13 mouse cellular contexts compared by ENCODE assay signal in genomic region chr2:61986967-61987550, GRCm38 (mm10). TPM values are rescaled to one million over a fixed set of nuclear protein-coding genes. Genes with fewer than 3 reads are reported as not detected.
DNase-seq lines count a peak whose midpoint lies in the region; ATAC-seq and TF ChIP-seq lines count a peak whose summit lies in the region.
"Had no signal": no experiment of that assay in that cellular context is flagged by ENCODE, and none has a peak within 500 bp of the region (broad histone marks: within the 10 kb centered on the region; RNA-seq: fewer than 3 reads in every experiment).

No protein-coding gene starts in this region.

- no peak for ATAC-seq in liver, embryonic 12.5 days

- H3K4me3 ChIP-seq in liver, adult 2 months (ENCODE audit: insufficient read depth, low read depth, low read length), result no peak overlapping the region
- no peak overlapping the region for H3K4me3 ChIP-seq in liver, embryonic 12.5 days
- H3K4me3 ChIP-seq: embryonic facial prominence, embryonic 12.5 days; hindbrain, embryonic 15.5 days had no signal

- H3K36me3 ChIP-seq in liver, adult 2 months (ENCODE audit: control insufficient read depth, insufficient read depth, low read length), result no peaks in the 10 kb centered on the region
- no peaks in the 10 kb centered on the region for H3K36me3 ChIP-seq in liver, embryonic 12.5 days
- H3K36me3 ChIP-seq: embryonic facial prominence, embryonic 12.5 days; hindbrain, embryonic 15.5 days had no signal

- no peaks in the 10 kb centered on the region for H3K4me1 ChIP-seq in liver, adult 2 months (ENCODE audit: control insufficient read depth, insufficient read depth, low read length)
- H3K4me1 ChIP-seq in liver, embryonic 12.5 days, result no peaks in the 10 kb centered on the region
- H3K4me1 ChIP-seq: embryonic facial prominence, embryonic 12.5 days; hindbrain, embryonic 15.5 days had no signal

- intact Hi-C loops in gastrocnemius, postnatal 36 days (cut with DNase I), result loop anchor here (10.0 kb wide), 2 partner anchors 298 to 468 kb away; no protein-coding TSS in a partner anchor

- no peaks in the 10 kb centered on the region for H3K9me3 ChIP-seq in liver, embryonic 12.5 days (replicated peaks)
- H3K9me3 ChIP-seq: embryonic facial prominence, embryonic 12.5 days; hindbrain, embryonic 15.5 days had no signal

- no peak overlapping the region for H3K9ac ChIP-seq in liver, adult 2 months (ENCODE audit: low read depth, low read length)
- no peak overlapping the region for H3K9ac ChIP-seq in liver, embryonic 12.5 days
- H3K9ac ChIP-seq: embryonic facial prominence, embryonic 12.5 days; hindbrain, embryonic 15.5 days had no signal

- no peaks in the 10 kb centered on the region for H3K79me2 ChIP-seq in liver, adult 2 months (ENCODE audit: control insufficient read depth, insufficient read depth, low read length)

- WGBS in liver, adult 2 months, result 56% methylated on average over 5 of the region's 5 CpGs
- 39% methylated on average over 5 of the region's 5 CpGs for WGBS in liver, embryonic 12.5 days (ENCODE audit: insufficient replicate concordance)

- TF ChIP-seq CTCF in liver, adult 2 months (IDR thresholded peaks at IDR 0.05; ENCODE audit: low read depth, low read length), result peak; percentile 29

- peak; percentile 7 to 28 for DNase-seq in cerebellum, postnatal 14 days
- no peak for DNase-seq in cerebellum, adult 11-12 months
- no peak for DNase-seq in liver, adult 2 months (ENCODE audit: extremely low read depth, low read depth, low spot score)
- DNase-seq in layer of hippocampus, adult 18-20 months (ENCODE audit: low spot score in 2 of 2), result peak; percentile 5 to 57
- DNase-seq in right cerebral cortex, postnatal 10 days (ENCODE audit: low spot score in 2 of 2), result peak; percentile 31 to 40
- DNase-seq in gastrocnemius, postnatal 36 days, result no peak
- DNase-seq in spleen, adult 12 weeks (ENCODE audit: low spot score), result no peak
- DNase-seq: adrenal gland, adult 8-10 months; gastrocnemius, postnatal 25 days had no signal

- H3K4me2 ChIP-seq in liver, embryonic 12.5 days, result no peak overlapping the region
- H3K4me2 ChIP-seq: embryonic facial prominence, embryonic 12.5 days; hindbrain, embryonic 15.5 days had no signal

- H3K27ac ChIP-seq in liver, adult 2 months (replicated peaks; ENCODE audit: insufficient read depth, low read depth, low read length), result no peak overlapping the region
- no peak overlapping the region for H3K27ac ChIP-seq in liver, embryonic 12.5 days
- H3K27ac ChIP-seq: embryonic facial prominence, embryonic 12.5 days; hindbrain, embryonic 15.5 days had no signal

- TF ChIP-seq POLR2A in liver, adult 2 months (IDR thresholded peaks at IDR 0.05; ENCODE audit: extremely low read depth, insufficient read depth, low read length), result no peak

- no peaks in the 10 kb centered on the region for H3K27me3 ChIP-seq in liver, adult 2 months (ENCODE audit: control insufficient read depth, insufficient read depth, low read length)
- H3K27me3 ChIP-seq in liver, embryonic 12.5 days (replicated peaks), result no peaks in the 10 kb centered on the region
- H3K27me3 ChIP-seq: embryonic facial prominence, embryonic 12.5 days; hindbrain, embryonic 15.5 days had no signal

RNA-seq across cellular contexts. Expression of gene Slc4a10, which starts 59.2 kb away (rescaled TPM):
- 0.07 TPM in 1 of 2 replicates, not detected in the other for total RNA-seq in liver, adult 2 months (2014; rRNA removed)
- polyA plus RNA-seq in liver, adult 2 months (2012; rRNA removed), result not detected in 2 replicates
- polyA plus RNA-seq in liver, embryonic 12.5 days (2016; fragmentation: Nextera tagmentation; extraction: Ambion mirVana), result 0.07 and 0.11 TPM in 2 replicates
- total RNA-seq in layer of hippocampus, adult 18-20 months (2021), result 100 to 1,000 TPM; 209 to 223 TPM
- under 1 TPM; 0.10 to 0.15 TPM for total RNA-seq in gastrocnemius, postnatal 36 days (2021)
- polyA plus RNA-seq: limb, embryonic 11.5 days had no signal

Comparison
In these comparisons a context has a peak if more than half of its experiments do, and no peak if none do; other contexts are left out.
1. DNase-seq: peak in cerebellum, postnatal 14 days (2 of 2), layer of hippocampus, adult 18-20 months (2 of 2) and right cerebral cortex, postnatal 10 days (2 of 2); none in cerebellum, adult 11-12 months (single experiment), liver, adult 2 months (single experiment), gastrocnemius, postnatal 36 days (0 of 2) and spleen, adult 12 weeks (single experiment).
2. RNA of gene Slc4a10, which starts 59.2 kb away (total RNA-seq): 209 to 223 TPM in layer of hippocampus, adult 18-20 months; 0.10 to 0.15 TPM in gastrocnemius, postnatal 36 days and 0.07 TPM in liver, adult 2 months; every median in the first group is over 100 times any median in the second.